Mouse (Mus musculus) hindbrain, embryonic 14.5 days (tissue): ENCODE results near the gene 1110004F10Rik. TPM values are rescaled to one million over a fixed set of nuclear protein-coding genes. Genes with fewer than 3 reads are reported as not detected.

Experiments used
- ATAC-seq: fragments of 200-750 bp; cut with Nextera tagmentation; 2 replicates; pipeline ENCODE4 v1.8.0; 2017; ENCODE audit warnings: moderate number of reproducible peaks, mild to moderate bottlenecking, moderate TSS enrichment, moderate library complexity; ENCODE audit not compliant: low FRiP score
- DNase-seq: peaks from one replicate; pipeline ENCODE4 v3.0.0-alpha.2; 2015; ENCODE audit warnings: low spot score
- H3K27ac ChIP-seq: fragments of 300-500 bp; sonication (generic); 2 replicates; pipeline ENCODE4 v1.5.1; 2014; ENCODE audit warnings: mild to moderate bottlenecking, moderate library complexity
- H3K27me3 ChIP-seq: fragments of 300-500 bp; sonication (generic); 2 replicates; pipeline ENCODE4 v1.6.1; 2014; ENCODE audit warnings: mild to moderate bottlenecking, low read length, mixed read lengths; ENCODE audit not compliant: control insufficient read depth, insufficient read depth
- H3K36me3 ChIP-seq: fragments of 300-500 bp; sonication (generic); replicated peaks from 2 replicates; pipeline ENCODE4 v1.6.1; 2014; ENCODE audit not compliant: control insufficient read depth, insufficient read depth
- H3K4me1 ChIP-seq: fragments of 300-500 bp; sonication (generic); replicated peaks from 2 replicates; pipeline ENCODE4 v1.6.1; 2014; ENCODE audit warnings: antibody characterized with exemption, low read length, mixed read lengths; ENCODE audit not compliant: control insufficient read depth, insufficient read depth
- H3K4me2 ChIP-seq: fragments of 300-500 bp; sonication (generic); replicated peaks from 2 replicates; pipeline ENCODE4 v1.6.1; 2014; ENCODE audit warnings: mild to moderate bottlenecking, moderate library complexity
- H3K4me3 ChIP-seq: fragments of 300-500 bp; sonication (generic); replicated peaks from 2 replicates; pipeline ENCODE4 v1.5.1; 2014; ENCODE audit warnings: mild to moderate bottlenecking, low read length
- H3K9ac ChIP-seq: fragments of 300-500 bp; sonication (generic); 2 replicates; pipeline ENCODE4 v1.6.1; 2014
- H3K9me3 ChIP-seq: fragments of 300-500 bp; sonication (generic); 2 replicates; pipeline ENCODE4 v1.6.1; 2016; ENCODE audit warnings: low read length; ENCODE audit not compliant: control insufficient read depth
- WGBS: fragments of 180-500 bp; shearing (Covaris S2); extraction: QIAGEN DNeasy Blood & Tissue Kit; methylation state at CpG from one replicate; pipeline ENCODE4 v1.1.7; 2014; 5-methylcytosine and 5-hydroxymethylcytosine counted together
- polyA plus RNA-seq: library from polyadenylated mRNA; unstranded; fragments of >200 nt; fragmentation: Nextera tagmentation; extraction: Ambion mirVana; gene quantifications from 2 replicates; pipeline ENCODE4 v1.2.1, GENCODE M21; 2014

1110004F10Rik gene
- polyA plus RNA-seq, 1 experiment from 2014 or later = 316 TPM

GRCm38 (mm10) chr7:116153781-116154368, 114.7 kb downstream of the 1110004F10Rik start:
- DNase-seq (no peak), ATAC-seq (no peak)
- H3K27ac ChIP-seq = no peak overlapping the region
- no peak overlapping the region for H3K9ac ChIP-seq
- H3K4me3 ChIP-seq = no peak overlapping the region
- H3K27me3 ChIP-seq = no peaks in the 10 kb centered on the region
- WGBS = 79% methylated on average over 2 of the region's 2 CpGs
- H3K4me2 ChIP-seq = no peak overlapping the region
- no peaks in the 10 kb centered on the region for H3K9me3 ChIP-seq
- no peaks in the 10 kb centered on the region for H3K36me3 ChIP-seq
- no peaks in the 10 kb centered on the region for H3K4me1 ChIP-seq

Other genes starting within 250 kb of the 1110004F10Rik start
- 29.7 and 32.7 TPM in 2 replicates for gene Sox6, start 601 bp upstream of the 1110004F10Rik start, polyA plus RNA-seq
- 0.40 and 1.3 TPM in 2 replicates for gene Gm4353, start 45.2 kb downstream of the 1110004F10Rik start, polyA plus RNA-seq